Mouse (Mus musculus) forebrain, postnatal 0 days (tissue): ENCODE measurements around the gene Lcat. TPM values are rescaled to one million over a fixed set of nuclear protein-coding genes. Genes with fewer than 3 reads are reported as not detected.
A peak's percentile ranks its signal among the peaks of the same experiment; 100 is the strongest.

ENCODE experiments used
- ATAC-seq: fragments of 200-750 bp; cut with Nextera tagmentation; 2 replicates; pipeline ENCODE4 v1.8.0; 2017; ENCODE audit warnings: mild to moderate bottlenecking, moderate library complexity
- DNase-seq: peaks from one replicate; pipeline ENCODE4 v3.0.0-alpha.2; 2015
- H3K27ac ChIP-seq: fragments of 300-500 bp; sonication (generic); 2 replicates; pipeline ENCODE4 v1.5.1; 2014; ENCODE audit warnings: low read depth, mild to moderate bottlenecking, antibody characterized with exemption, low read length, moderate library complexity, mixed read lengths
- H3K27me3 ChIP-seq: fragments of 300-500 bp; sonication (generic); 2 replicates; pipeline ENCODE4 v1.6.1; 2014; ENCODE audit warnings: mild to moderate bottlenecking, low read length, mixed read lengths; ENCODE audit not compliant: insufficient read depth
- H3K36me3 ChIP-seq: fragments of 300-500 bp; sonication (generic); 2 replicates; pipeline ENCODE4 v1.6.1; 2014; ENCODE audit warnings: mild to moderate bottlenecking, moderate library complexity; ENCODE audit not compliant: insufficient read depth
- H3K4me1 ChIP-seq: fragments of 300-500 bp; sonication (generic); 2 replicates; pipeline ENCODE4 v1.6.1; 2014; ENCODE audit warnings: antibody characterized with exemption; ENCODE audit not compliant: insufficient read depth
- H3K4me2 ChIP-seq: fragments of 300-500 bp; sonication (generic); 2 replicates; pipeline ENCODE4 v1.6.1; 2014; ENCODE audit warnings: low read depth, mild to moderate bottlenecking, moderate library complexity
- H3K4me3 ChIP-seq: fragments of 300-500 bp; sonication (generic); 2 replicates; pipeline ENCODE4 v1.5.1; 2014; ENCODE audit warnings: low read depth, low read length, mixed read lengths
- H3K9ac ChIP-seq: fragments of 300-500 bp; sonication (generic); 2 replicates; pipeline ENCODE4 v1.6.1; 2014; ENCODE audit warnings: mild to moderate bottlenecking
- H3K9me3 ChIP-seq: fragments of 300-500 bp; sonication (generic); 2 replicates; pipeline ENCODE4 v1.6.1; 2016; ENCODE audit warnings: low read length
- CTCF ChIP-seq: sonication (generic); IDR thresholded peaks from 2 replicates; pipeline ENCODE4 v1.5.1; 2016; ENCODE audit warnings: antibody characterized with exemption, control low read depth, low read depth
- WGBS: fragments of 180-500 bp; shearing (Covaris S2); extraction: QIAGEN DNeasy Blood & Tissue Kit; methylation state at CpG from one replicate; pipeline ENCODE4 v1.1.7; 2014; 5-methylcytosine and 5-hydroxymethylcytosine counted together
- polyA plus RNA-seq: library from polyadenylated mRNA; unstranded; fragments of >200 nt; fragmentation: Nextera tagmentation; extraction: Ambion mirVana; gene quantifications from 2 replicates; pipeline ENCODE4 v1.2.1, GENCODE M21; 2015
- total RNA-seq: library from RNA; depleted of rRNA; stranded (reverse); fragments of >200 nt; gene quantifications from 2 replicates; pipeline ENCODE4 v1.2.3, GENCODE M21; 2014

Gene Lcat
- total and polyA plus RNA-seq, 2 experiments from 2014 or later: 5.9 to 6.0 TPM

GRCm38 (mm10) chr8:105925123-105925522 is 18.1 kb downstream of the Lcat start:
- Histone ChIP-seq H3K27me3 (no peaks in the 10 kb centered on the region), H3K9me3 (no peaks in the 10 kb centered on the region), H3K9ac (no peak overlapping the region), H3K27ac (no peak overlapping the region), H3K4me1 (no peaks in the 10 kb centered on the region), H3K4me3 (no peak overlapping the region), H3K36me3 (peaks cover 17% of the 10 kb centered on the region), H3K4me2 (no peak overlapping the region)
- ATAC-seq (no peak), DNase-seq (no peak)
- TF ChIP-seq CTCF: no peak
- WGBS: 72% methylated on average over 3 of the region's 3 CpGs

- H3K4me1 ChIP-seq: no peaks in the 10 kb centered on the region
- H3K27me3 ChIP-seq: no peaks in the 10 kb centered on the region
- WGBS: 94% methylated on average over 3 of the region's 3 CpGs
- no peaks in the 10 kb centered on the region for H3K9me3 ChIP-seq
- DNase-seq (no peak), ATAC-seq (no peak)
- no peak for TF ChIP-seq CTCF
- H3K9ac ChIP-seq: no peak overlapping the region
- H3K4me2 ChIP-seq: no peak overlapping the region
- H3K36me3 ChIP-seq: peaks cover 19% of the 10 kb centered on the region
- no peak overlapping the region for H3K27ac ChIP-seq
- no peak overlapping the region for H3K4me3 ChIP-seq
These were observed 23.8 kb downstream of the Lcat start for GRCm38 (mm10) chr8:105919390-105919789.

DNA sequence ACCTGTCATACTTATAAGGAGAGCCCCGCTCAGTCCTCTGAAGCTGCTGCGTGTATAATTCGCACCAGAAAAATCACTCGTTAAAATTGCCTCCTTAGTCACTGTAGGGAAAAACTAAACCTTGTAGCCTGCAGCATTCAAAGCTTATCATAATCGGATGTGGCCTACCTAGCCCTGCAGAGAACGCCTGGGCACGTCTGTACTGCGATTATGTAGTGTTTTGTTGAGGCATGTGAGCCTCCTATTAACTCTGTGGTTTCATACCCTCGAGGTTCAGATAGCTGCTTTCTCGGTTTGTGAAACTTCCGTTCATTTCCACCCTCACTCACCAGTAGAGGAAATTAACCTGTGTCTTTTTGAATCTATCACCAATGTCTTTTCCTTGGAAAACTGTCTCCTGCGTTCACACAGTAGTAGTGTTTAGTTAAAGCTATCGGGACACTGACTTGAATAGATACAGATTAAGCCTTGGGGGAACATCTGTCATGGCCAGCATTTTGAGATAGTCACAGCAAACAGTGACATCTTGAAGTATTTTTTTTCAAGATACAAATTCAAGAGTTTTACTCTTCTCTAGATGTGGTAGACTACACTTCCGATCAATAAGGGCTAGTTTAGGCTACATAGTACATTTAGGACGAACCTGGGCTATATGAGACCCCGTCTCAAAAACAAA is 42.1 kb downstream of the Lcat start:
- no peaks in the 10 kb centered on the region for H3K9me3 ChIP-seq
- DNase-seq (no peak), ATAC-seq (no peak)
- H3K4me3 ChIP-seq: peak overlapping the region; percentile 94
- no peaks in the 10 kb centered on the region for H3K4me1 ChIP-seq
- TF ChIP-seq CTCF: no peak
- peak overlapping the region; percentile 85 for H3K4me2 ChIP-seq
- WGBS: 38% methylated on average over 16 of the region's 16 CpGs
- peak overlapping the region; percentile 98 for H3K9ac ChIP-seq
- peak overlapping the region; percentile 84 for H3K27ac ChIP-seq
- H3K36me3 ChIP-seq: no peaks in the 10 kb centered on the region
- H3K27me3 ChIP-seq: no peaks in the 10 kb centered on the region

GRCm38 (mm10) chr8:105900180-105900940 is 42.8 kb downstream of the Lcat start, which contains the start of gene Pskh1:
Pskh1 (plus strand) TSS chr8:105900441.
- Histone ChIP-seq H3K4me2 (peak within 1 kb of the TSS; percentile 85), H3K4me1 (no peaks in the 10 kb centered on the region), H3K4me3 (peak within 1 kb of the TSS; percentile 94), H3K27ac (peak within 1 kb of the TSS; percentile 84), H3K9me3 (no peaks in the 10 kb centered on the region), H3K9ac (peak within 1 kb of the TSS; percentile 98), H3K27me3 (no peaks in the 10 kb centered on the region), H3K36me3 (no peaks in the 10 kb centered on the region)
- ATAC-seq (peak; percentile 97), DNase-seq (peak; percentile 96)
- under 1% methylated on average over 67 of the region's 68 CpGs for WGBS
- no peak for TF ChIP-seq CTCF

- 81% methylated on average over 9 of the region's 9 CpGs for WGBS
- peaks cover 9% of the 10 kb centered on the region for H3K36me3 ChIP-seq
- TF ChIP-seq CTCF: no peak
- ATAC-seq: no peak
- no peak overlapping the region for H3K4me2 ChIP-seq
- H3K27me3 ChIP-seq: no peaks in the 10 kb centered on the region
- H3K27ac ChIP-seq: no peak overlapping the region
- H3K4me3 ChIP-seq: no peak overlapping the region
- no peak for DNase-seq
- no peaks in the 10 kb centered on the region for H3K9me3 ChIP-seq
- H3K9ac ChIP-seq: no peak overlapping the region
- H3K4me1 ChIP-seq: no peaks in the 10 kb centered on the region
These were observed 45.2 kb downstream of the Lcat start for GRCm38 (mm10) chr8:105897801-105898480.

- TF ChIP-seq CTCF: no peak
- ATAC-seq: peak; percentile 87
- Histone ChIP-seq H3K27ac (no peak within 1 kb of the TSS), H3K9me3 (no peaks in the 10 kb centered on the region), H3K4me1 (no peaks in the 10 kb centered on the region), H3K27me3 (no peaks in the 10 kb centered on the region), H3K4me2 (no peak within 1 kb of the TSS), H3K36me3 (peaks cover 54% of the 10 kb centered on the region), H3K9ac (no peak within 1 kb of the TSS), H3K4me3 (no peak within 1 kb of the TSS)
- DNase-seq: peak; percentile 78
- WGBS: 4% methylated on average over 11 of the region's 11 CpGs
These were observed 49.8 kb downstream of the Lcat start, which contains the start of gene Nrn1l for GRCm38 (mm10) chr8:105893339-105893738. Nrn1l (plus strand) TSS chr8:105893567.

GRCm38 (mm10) chr8:105892432-105892831 is 50.8 kb downstream of the Lcat start:
- 88% methylated on average over 6 of the region's 6 CpGs for WGBS
- ATAC-seq: peak; percentile 40; the same call in 1 of the 2 replicates
- Histone ChIP-seq H3K27me3 (no peaks in the 10 kb centered on the region), H3K27ac (no peak overlapping the region), H3K36me3 (peaks cover 63% of the 10 kb centered on the region), H3K9ac (no peak overlapping the region), H3K4me1 (no peaks in the 10 kb centered on the region), H3K4me2 (no peak overlapping the region), H3K4me3 (no peak overlapping the region), H3K9me3 (no peaks in the 10 kb centered on the region)
- TF ChIP-seq CTCF: peak; percentile 62
- peak; percentile 28 for DNase-seq
